Mouse (Mus musculus): ENCODE results near the gene Lamc3. TPM values are rescaled to one million over a fixed set of nuclear protein-coding genes. Genes with fewer than 3 reads are reported as not detected.

Gene Lamc3
- polyA plus RNA-seq, 1 experiment from 2014 or later, result 0.35 TPM

DNA sequence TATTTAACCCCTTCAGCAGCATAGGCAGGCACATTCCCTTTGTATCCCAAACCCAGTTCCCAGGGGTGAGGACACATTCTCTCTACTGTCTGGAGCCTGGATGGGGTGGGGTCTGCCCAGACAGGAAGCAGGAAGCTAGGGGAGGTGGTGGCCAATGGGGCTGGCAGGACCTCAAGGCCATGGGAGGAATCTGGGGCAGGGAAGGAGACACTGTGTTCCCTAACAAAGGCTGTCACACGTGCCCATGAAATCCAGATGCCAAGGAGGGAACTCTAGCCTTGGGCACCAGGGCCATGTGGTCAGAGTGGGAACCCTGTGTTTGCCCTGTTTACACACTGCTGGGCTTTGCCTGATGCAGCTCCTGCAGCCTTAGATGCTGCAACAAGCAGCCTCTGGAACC, 1.8 kb downstream of the Lamc3 start:
- H3K9ac ChIP-seq (ENCODE audit: low read length), result no peak overlapping the region
- ATAC-seq (replicated peaks; ENCODE audit: low FRiP score, low TSS enrichment, low read depth) (no peak), DNase-seq (ENCODE audit: low spot score) (no peak)
- H3K9me3 ChIP-seq (ENCODE audit: control insufficient read depth, low read length), result no peaks in the 10 kb centered on the region
- H3K4me2 ChIP-seq (ENCODE audit: low read length), result no peak overlapping the region
- no peaks in the 10 kb centered on the region for H3K36me3 ChIP-seq (ENCODE audit: control insufficient read depth, insufficient read depth, low read length)
- WGBS, result 60% methylated on average over 1 of the region's 1 CpGs
- peaks cover 37% of the 10 kb centered on the region for H3K27me3 ChIP-seq (replicated peaks; ENCODE audit: control insufficient read depth, insufficient read depth, low read length)
- peaks cover 12% of the 10 kb centered on the region; the same call in 1 of the 2 replicates for H3K4me1 ChIP-seq (replicated peaks; ENCODE audit: control insufficient read depth, insufficient read depth, low read length)
- H3K4me3 ChIP-seq (ENCODE audit: low read depth, low read length), result no peak overlapping the region
- H3K27ac ChIP-seq (ENCODE audit: low read depth), result no peak overlapping the region

DNA sequence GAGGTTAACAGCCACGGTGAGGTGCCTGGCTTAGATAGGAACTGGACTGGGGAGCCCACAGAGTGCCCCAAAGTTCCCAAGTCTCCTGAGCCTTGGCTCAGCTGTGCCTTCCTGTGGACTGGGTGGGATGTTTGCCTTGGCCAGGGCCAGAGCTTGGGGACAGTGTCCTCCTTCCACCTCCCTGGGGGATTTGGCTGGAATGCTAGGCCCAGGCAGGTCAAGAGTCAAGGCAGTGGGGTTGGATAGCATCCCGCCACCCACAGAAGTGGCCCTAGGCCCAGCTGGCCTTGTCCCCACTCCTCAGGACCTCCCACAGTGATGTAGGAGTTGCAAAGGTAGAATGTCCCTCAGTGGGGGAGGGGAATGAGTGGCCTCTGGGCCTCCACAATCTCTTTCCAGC, 4.1 kb downstream of the Lamc3 start:
- WGBS, result 84% methylated on average over 2 of the region's 2 CpGs
- Histone ChIP-seq H3K4me3 (ENCODE audit: low read depth, low read length) (no peak overlapping the region), H3K4me2 (ENCODE audit: low read length) (no peak overlapping the region), H3K36me3 (ENCODE audit: control insufficient read depth, insufficient read depth, low read length) (no peaks in the 10 kb centered on the region), H3K27me3 (replicated peaks; ENCODE audit: control insufficient read depth, insufficient read depth, low read length) (peaks cover 21% of the 10 kb centered on the region), H3K9ac (ENCODE audit: low read length) (no peak overlapping the region), H3K27ac (ENCODE audit: low read depth) (no peak overlapping the region), H3K4me1 (replicated peaks; ENCODE audit: control insufficient read depth, insufficient read depth, low read length) (peaks cover 12% of the 10 kb centered on the region; the same call in 1 of the 2 replicates), H3K9me3 (ENCODE audit: control insufficient read depth, low read length) (no peaks in the 10 kb centered on the region)
- DNase-seq (ENCODE audit: low spot score), result no peak
- ATAC-seq (replicated peaks; ENCODE audit: low FRiP score, low TSS enrichment, low read depth), result no peak

DNA sequence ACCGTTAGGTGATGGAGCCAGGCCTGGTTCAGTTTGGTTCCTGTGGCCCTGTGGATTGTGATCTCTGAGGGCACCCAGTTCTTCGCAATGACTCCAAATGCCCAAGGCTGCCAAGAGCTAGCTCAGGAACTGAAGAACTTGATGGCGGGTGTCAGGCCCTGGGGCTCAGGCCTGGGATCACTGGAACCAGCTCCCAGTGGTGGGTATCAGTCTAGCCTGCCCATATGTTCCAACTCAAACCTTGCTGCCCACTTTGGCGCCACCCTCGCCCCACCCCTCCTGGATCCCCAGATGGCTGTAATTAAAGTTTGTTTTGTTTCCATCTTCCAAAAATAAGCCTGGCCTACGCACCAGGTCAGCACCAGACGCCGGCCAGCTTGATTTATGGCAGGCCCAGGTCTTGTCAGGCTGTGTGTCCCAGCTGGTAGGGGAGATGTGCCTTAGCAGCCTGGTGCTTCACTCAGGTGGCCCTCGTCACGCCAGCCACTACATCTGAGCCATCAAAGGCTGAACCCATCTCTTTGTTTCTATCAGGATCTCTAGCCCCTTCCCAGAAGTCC, 6.1 kb downstream of the Lamc3 start:
- H3K27ac ChIP-seq (ENCODE audit: low read depth), result no peak overlapping the region
- no peak overlapping the region for H3K4me3 ChIP-seq (ENCODE audit: low read depth, low read length)
- 0 out of 2 replicates have a peak, but pooled peaks cover 2% of the 10 kb centered on the region for H3K27me3 ChIP-seq (replicated peaks; ENCODE audit: control insufficient read depth, insufficient read depth, low read length)
- WGBS, result 53% methylated on average over 10 of the region's 10 CpGs
- H3K9ac ChIP-seq (ENCODE audit: low read length), result no peak overlapping the region
- H3K36me3 ChIP-seq (ENCODE audit: control insufficient read depth, insufficient read depth, low read length), result no peaks in the 10 kb centered on the region
- peaks cover 7% of the 10 kb centered on the region; the same call in 1 of the 2 replicates for H3K4me1 ChIP-seq (replicated peaks; ENCODE audit: control insufficient read depth, insufficient read depth, low read length)
- DNase-seq (ENCODE audit: low spot score) (no peak), ATAC-seq (replicated peaks; ENCODE audit: low FRiP score, low TSS enrichment, low read depth) (no peak)
- H3K4me2 ChIP-seq (ENCODE audit: low read length), result no peak overlapping the region
- H3K9me3 ChIP-seq (ENCODE audit: control insufficient read depth, low read length), result no peaks in the 10 kb centered on the region

DNA sequence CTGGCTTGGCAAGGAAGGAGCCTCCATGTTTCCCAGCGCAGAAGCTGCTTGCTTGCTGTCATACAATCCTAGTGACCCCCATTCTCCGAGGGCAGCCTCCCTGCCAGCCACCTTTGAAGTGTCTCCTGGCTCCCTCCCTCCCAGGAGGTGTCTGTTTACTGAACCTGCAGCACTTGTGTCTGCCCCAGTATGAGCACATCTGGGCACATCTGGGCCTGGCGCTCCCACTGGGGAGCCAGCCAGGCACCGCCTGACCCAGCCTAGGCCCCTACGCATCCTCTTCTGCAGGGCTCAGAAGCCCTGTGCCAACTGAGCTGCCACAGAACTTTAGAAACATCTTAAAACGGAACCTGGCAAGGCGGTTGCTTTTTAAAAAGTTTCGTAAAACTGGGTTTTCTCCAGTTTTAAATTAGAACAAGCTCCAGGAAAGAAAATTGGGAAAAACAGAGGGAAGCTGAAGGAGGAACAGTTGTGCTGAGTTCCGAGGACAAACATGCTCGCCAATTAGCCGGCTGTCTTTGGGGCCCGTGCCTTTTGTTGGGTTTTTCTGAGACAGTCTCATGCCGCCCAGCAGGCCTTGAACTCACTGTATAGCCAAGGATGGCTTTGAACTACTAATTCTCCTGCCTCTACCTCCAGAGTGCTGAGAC, 7.3 kb downstream of the Lamc3 start:
- H3K36me3 ChIP-seq (ENCODE audit: control insufficient read depth, insufficient read depth, low read length), result no peaks in the 10 kb centered on the region
- no peak overlapping the region for H3K9ac ChIP-seq (ENCODE audit: low read length)
- WGBS, result 56% methylated on average over 13 of the region's 13 CpGs
- ATAC-seq (replicated peaks; ENCODE audit: low FRiP score, low TSS enrichment, low read depth) (no peak), DNase-seq (ENCODE audit: low spot score) (no peak)
- H3K27ac ChIP-seq (ENCODE audit: low read depth), result no peak overlapping the region
- no peak overlapping the region for H3K4me2 ChIP-seq (ENCODE audit: low read length)
- no peaks in the 10 kb centered on the region for H3K9me3 ChIP-seq (ENCODE audit: control insufficient read depth, low read length)
- H3K4me3 ChIP-seq (ENCODE audit: low read depth, low read length), result no peak overlapping the region
- peaks cover 7% of the 10 kb centered on the region; the same call in 1 of the 2 replicates for H3K4me1 ChIP-seq (replicated peaks; ENCODE audit: control insufficient read depth, insufficient read depth, low read length)
- no peaks in the 10 kb centered on the region for H3K27me3 ChIP-seq (replicated peaks; ENCODE audit: control insufficient read depth, insufficient read depth, low read length)

DNA sequence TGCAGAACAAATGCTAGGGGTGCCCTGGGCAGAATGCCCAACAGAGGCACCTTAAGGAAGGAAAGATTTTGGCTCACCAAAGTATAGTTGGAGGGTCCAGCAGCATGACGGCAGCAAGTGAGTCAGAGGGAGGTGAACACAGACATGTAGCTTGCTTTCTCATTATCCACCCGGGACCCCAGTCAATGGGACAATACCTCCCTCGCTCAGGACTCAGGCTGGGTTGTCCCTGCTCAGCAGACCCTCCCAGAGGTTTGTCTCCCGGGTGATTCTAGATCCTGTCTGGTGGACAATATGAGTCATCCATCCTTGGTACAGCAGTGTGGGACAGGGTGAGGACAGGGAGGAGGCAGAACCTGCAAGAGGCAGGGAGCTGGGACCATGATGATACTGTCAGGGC, 13.8 kb downstream of the Lamc3 start:
- H3K27ac ChIP-seq (ENCODE audit: low read depth), result no peak overlapping the region
- no peaks in the 10 kb centered on the region for H3K36me3 ChIP-seq (ENCODE audit: control insufficient read depth, insufficient read depth, low read length)
- WGBS, result 86% methylated on average over 4 of the region's 4 CpGs
- H3K4me3 ChIP-seq (ENCODE audit: low read depth, low read length), result no peak overlapping the region
- peaks cover 8% of the 10 kb centered on the region; the same call in 1 of the 2 replicates for H3K4me1 ChIP-seq (replicated peaks; ENCODE audit: control insufficient read depth, insufficient read depth, low read length)
- no peak for ATAC-seq (replicated peaks; ENCODE audit: low FRiP score, low TSS enrichment, low read depth)
- no peaks in the 10 kb centered on the region for H3K9me3 ChIP-seq (ENCODE audit: control insufficient read depth, low read length)
- H3K27me3 ChIP-seq (replicated peaks; ENCODE audit: control insufficient read depth, insufficient read depth, low read length), result no peaks in the 10 kb centered on the region
- DNase-seq (ENCODE audit: low spot score), result no peak
- H3K9ac ChIP-seq (ENCODE audit: low read length), result no peak overlapping the region
- no peak overlapping the region for H3K4me2 ChIP-seq (ENCODE audit: low read length)

DNA sequence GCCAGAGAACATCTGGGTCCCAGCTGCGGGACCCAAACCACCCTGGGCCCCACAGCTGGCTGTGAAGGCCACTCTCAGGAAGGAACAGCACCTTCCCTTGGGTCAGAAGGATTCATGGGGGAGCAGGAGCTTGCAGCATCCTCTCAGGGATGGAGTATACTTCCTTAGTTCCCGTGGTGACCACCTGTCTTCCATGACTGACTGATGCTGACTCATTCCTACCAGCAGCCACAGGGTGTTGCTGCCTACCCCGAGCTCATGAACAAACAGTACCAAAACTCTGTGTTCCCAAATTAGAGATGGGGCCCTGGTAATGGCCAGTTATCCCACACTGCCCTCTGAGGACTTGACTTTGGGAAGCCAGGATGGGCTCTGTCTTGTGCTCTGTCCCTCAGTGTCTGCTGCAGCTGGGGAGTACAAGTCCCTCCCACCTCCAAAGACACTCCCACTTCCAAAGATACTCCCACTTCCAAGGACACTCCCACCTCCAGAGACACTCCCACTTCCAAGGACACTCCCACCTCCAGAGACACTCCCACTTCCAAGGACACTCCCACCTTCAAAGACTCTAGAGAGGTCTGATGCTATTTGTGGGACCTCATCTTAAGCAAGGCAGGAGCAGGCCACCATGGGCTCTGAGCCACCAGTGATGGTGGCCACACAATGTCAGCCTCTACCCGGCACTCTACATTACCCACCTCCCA, 14.7 kb downstream of the Lamc3 start:
- WGBS, result 53% methylated on average over 4 of the region's 4 CpGs
- peaks cover 8% of the 10 kb centered on the region; the same call in 1 of the 2 replicates for H3K4me1 ChIP-seq (replicated peaks; ENCODE audit: control insufficient read depth, insufficient read depth, low read length)
- ATAC-seq (replicated peaks; ENCODE audit: low FRiP score, low TSS enrichment, low read depth), result 0 out of 2 replicates have a peak, but pooled peaks have one; percentile 18
- no peak overlapping the region for H3K27ac ChIP-seq (ENCODE audit: low read depth)
- H3K4me3 ChIP-seq (ENCODE audit: low read depth, low read length), result no peak overlapping the region
- H3K9ac ChIP-seq (ENCODE audit: low read length), result no peak overlapping the region
- no peak overlapping the region for H3K4me2 ChIP-seq (ENCODE audit: low read length)
- no peaks in the 10 kb centered on the region for H3K36me3 ChIP-seq (ENCODE audit: control insufficient read depth, insufficient read depth, low read length)
- no peak for DNase-seq (ENCODE audit: low spot score)
- no peaks in the 10 kb centered on the region for H3K9me3 ChIP-seq (ENCODE audit: control insufficient read depth, low read length)
- H3K27me3 ChIP-seq (replicated peaks; ENCODE audit: control insufficient read depth, insufficient read depth, low read length), result no peaks in the 10 kb centered on the region

DNA sequence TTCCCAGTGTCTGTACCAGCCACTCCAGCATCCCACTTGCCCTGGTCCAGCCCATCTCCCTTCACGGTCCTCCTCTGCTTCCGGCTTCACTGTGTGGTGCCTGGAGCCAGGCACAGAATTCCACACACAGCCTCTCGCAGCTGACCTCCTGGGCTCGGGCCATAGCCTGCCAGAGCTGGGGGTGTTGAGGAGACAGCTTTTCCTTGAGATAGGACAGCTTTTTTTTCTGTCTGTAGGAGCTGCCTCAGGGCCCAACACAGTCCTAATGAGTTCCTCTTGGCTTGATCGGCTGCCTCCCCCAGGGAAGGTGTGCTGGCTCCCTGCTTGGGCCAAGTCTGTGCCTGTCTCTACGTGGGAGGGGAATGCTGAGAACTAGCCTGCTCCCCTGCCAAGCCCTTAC, 17.0 kb downstream of the Lamc3 start:
- no peak for ATAC-seq (replicated peaks; ENCODE audit: low FRiP score, low TSS enrichment, low read depth)
- H3K4me1 ChIP-seq (replicated peaks; ENCODE audit: control insufficient read depth, insufficient read depth, low read length), result peaks cover 8% of the 10 kb centered on the region; the same call in 1 of the 2 replicates
- no peaks in the 10 kb centered on the region for H3K9me3 ChIP-seq (ENCODE audit: control insufficient read depth, low read length)
- DNase-seq (ENCODE audit: low spot score), result no peak
- H3K4me3 ChIP-seq (ENCODE audit: low read depth, low read length), result no peak overlapping the region
- H3K4me2 ChIP-seq (ENCODE audit: low read length), result no peak overlapping the region
- H3K36me3 ChIP-seq (ENCODE audit: control insufficient read depth, insufficient read depth, low read length), result no peaks in the 10 kb centered on the region
- 17% methylated on average over 6 of the region's 6 CpGs for WGBS
- H3K27ac ChIP-seq (ENCODE audit: low read depth), result no peak overlapping the region
- H3K27me3 ChIP-seq (replicated peaks; ENCODE audit: control insufficient read depth, insufficient read depth, low read length), result no peaks in the 10 kb centered on the region
- H3K9ac ChIP-seq (ENCODE audit: low read length), result no peak overlapping the region

DNA sequence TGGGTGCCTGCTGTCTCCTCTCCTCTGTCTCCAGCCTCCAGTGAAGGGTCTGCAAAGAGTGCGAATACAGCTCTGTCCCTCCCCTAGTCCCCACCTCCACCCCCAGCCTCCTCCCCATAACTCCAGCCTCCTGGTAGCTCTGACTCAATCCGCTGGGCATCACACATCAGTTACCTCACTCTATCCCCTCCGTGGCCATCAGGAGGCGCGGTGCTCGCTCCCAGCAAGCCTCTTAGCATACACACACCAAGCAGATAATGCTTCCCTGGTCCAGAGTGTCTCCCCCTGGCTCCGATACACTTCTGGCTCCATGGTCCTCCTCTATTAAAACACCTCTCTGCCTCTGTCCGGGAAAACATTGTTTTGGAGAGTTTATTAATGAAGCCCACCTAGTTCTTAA, 17.5 kb downstream of the Lamc3 start:
- no peak for DNase-seq (ENCODE audit: low spot score)
- no peaks in the 10 kb centered on the region for H3K9me3 ChIP-seq (ENCODE audit: control insufficient read depth, low read length)
- no peaks in the 10 kb centered on the region for H3K27me3 ChIP-seq (replicated peaks; ENCODE audit: control insufficient read depth, insufficient read depth, low read length)
- no peak overlapping the region for H3K9ac ChIP-seq (ENCODE audit: low read length)
- no peak for ATAC-seq (replicated peaks; ENCODE audit: low FRiP score, low TSS enrichment, low read depth)
- no peak overlapping the region for H3K4me3 ChIP-seq (ENCODE audit: low read depth, low read length)
- no peak overlapping the region for H3K27ac ChIP-seq (ENCODE audit: low read depth)
- H3K4me2 ChIP-seq (ENCODE audit: low read length), result no peak overlapping the region
- H3K4me1 ChIP-seq (replicated peaks; ENCODE audit: control insufficient read depth, insufficient read depth, low read length), result peaks cover 8% of the 10 kb centered on the region; the same call in 1 of the 2 replicates
- no peaks in the 10 kb centered on the region for H3K36me3 ChIP-seq (ENCODE audit: control insufficient read depth, insufficient read depth, low read length)
- WGBS, result 19% methylated on average over 8 of the region's 8 CpGs
